Mouse (Mus musculus): ENCODE data around the gene Cdh24. TPM values are rescaled to one million over a fixed set of nuclear protein-coding genes. Genes with fewer than 3 reads are reported as not detected.
A peak's percentile ranks its signal among the peaks of the same experiment; 100 is the strongest.

The Cdh24 gene
- polyA plus RNA-seq, 1 experiment from 2014 or later, result 9.6 TPM

DNA sequence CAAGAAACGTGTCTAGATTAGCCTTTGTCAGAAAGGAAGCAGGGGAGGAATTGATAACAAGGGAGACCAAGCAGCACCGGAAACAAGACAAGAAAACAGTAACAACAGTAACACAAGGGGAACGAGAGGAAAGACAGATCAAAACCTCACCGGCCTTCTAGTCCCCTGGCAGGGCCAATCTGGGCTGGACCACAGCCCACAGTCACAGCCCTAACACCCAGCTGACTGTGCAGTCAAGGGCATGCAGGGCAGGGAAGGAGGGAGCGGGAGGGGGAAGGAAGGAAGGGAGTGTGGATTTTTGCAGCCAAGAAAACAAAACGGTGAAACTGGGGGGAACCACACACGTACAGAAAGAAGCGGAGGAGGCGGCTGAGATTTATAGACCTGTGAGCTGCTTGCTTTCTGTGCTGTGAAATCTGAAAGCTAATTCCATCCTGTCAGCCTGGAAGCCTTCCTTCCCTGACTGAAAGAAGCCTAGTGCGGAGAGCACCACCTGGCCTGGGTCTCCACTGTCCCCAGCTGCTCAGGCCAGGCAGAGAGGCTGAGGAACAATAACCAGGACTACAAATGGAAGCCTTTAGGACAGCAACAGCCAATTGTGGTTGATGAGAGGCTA lies 48.7 kb downstream of the Cdh24 start:
- ATAC-seq, result no peak
- Histone ChIP-seq H3K9ac (ENCODE audit: low read depth, low read length) (0 out of 2 replicates have a peak overlapping the region, but pooled peaks have one; percentile 2), H3K4me2 (ENCODE audit: low read length) (no peak overlapping the region)

DNA sequence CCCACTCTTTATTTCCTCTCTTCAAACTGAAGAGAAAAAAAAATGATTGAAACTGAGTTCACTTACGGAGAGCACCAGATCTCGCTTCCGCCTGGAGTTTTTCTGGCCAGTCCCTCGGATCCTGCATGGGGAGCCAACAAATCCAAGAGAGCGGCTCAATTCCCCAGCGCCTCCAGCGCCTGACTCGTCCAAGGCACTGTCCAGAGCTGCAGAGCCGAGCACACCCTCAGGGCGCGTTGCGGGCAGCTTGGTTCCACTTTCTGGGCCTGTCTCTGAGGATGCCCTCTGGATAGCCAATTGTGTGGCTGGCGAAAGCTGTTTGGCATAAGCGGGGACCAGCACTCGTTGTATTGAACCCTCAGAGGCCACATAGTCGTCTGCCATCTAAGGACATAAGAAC lies 50.1 kb downstream of the Cdh24 start:
- Histone ChIP-seq H3K36me3 (ENCODE audit: control insufficient read depth, insufficient read depth, low read length) (no peaks in the 10 kb centered on the region; the same call in 1 of the 2 replicates), H3K4me1 (ENCODE audit: control insufficient read depth, insufficient read depth, low read length) (no peaks in the 10 kb centered on the region), H3K27me3 (ENCODE audit: control insufficient read depth, insufficient read depth, low read depth, low read length) (no peaks in the 10 kb centered on the region), H3K4me2 (ENCODE audit: low read length) (no peak overlapping the region), H3K27ac (ENCODE audit: low read length) (no peak overlapping the region), H3K9ac (ENCODE audit: low read depth, low read length) (no peak overlapping the region), H3K9me3 (replicated peaks; ENCODE audit: control insufficient read depth, low read length, poor library complexity, severe bottlenecking) (no peaks in the 10 kb centered on the region), H3K4me3 (ENCODE audit: low read depth, low read length) (no peak overlapping the region)
- WGBS, result 92% methylated on average over 16 of the region's 16 CpGs
- ATAC-seq, result no peak

More for the DNA sequence above, 48.7 kb downstream of the Cdh24 start:
- Histone ChIP-seq H3K4me3 (ENCODE audit: low read depth, low read length) (no peak overlapping the region), H3K9me3 (replicated peaks; ENCODE audit: control insufficient read depth, low read length, poor library complexity, severe bottlenecking) (no peaks in the 10 kb centered on the region), H3K27ac (ENCODE audit: low read length) (0 out of 2 replicates have a peak overlapping the region, but pooled peaks have one; percentile 7), H3K27me3 (ENCODE audit: control insufficient read depth, insufficient read depth, low read depth, low read length) (no peaks in the 10 kb centered on the region), H3K4me1 (ENCODE audit: control insufficient read depth, insufficient read depth, low read length) (no peaks in the 10 kb centered on the region), H3K36me3 (ENCODE audit: control insufficient read depth, insufficient read depth, low read length) (no peaks in the 10 kb centered on the region; the same call in 1 of the 2 replicates)
- WGBS, result 70% methylated on average over 10 of the region's 10 CpGs

- WGBS, result 42% methylated on average over 7 of the region's 7 CpGs
- ATAC-seq, result peak; percentile 34; the same call in 1 of the 2 replicates
- Histone ChIP-seq H3K4me1 (ENCODE audit: control insufficient read depth, insufficient read depth, low read length) (no peaks in the 10 kb centered on the region), H3K27me3 (ENCODE audit: control insufficient read depth, insufficient read depth, low read depth, low read length) (no peaks in the 10 kb centered on the region), H3K4me2 (ENCODE audit: low read length) (no peak overlapping the region), H3K4me3 (ENCODE audit: low read depth, low read length) (no peak overlapping the region), H3K9me3 (replicated peaks; ENCODE audit: control insufficient read depth, low read length, poor library complexity, severe bottlenecking) (no peaks in the 10 kb centered on the region), H3K36me3 (ENCODE audit: control insufficient read depth, insufficient read depth, low read length) (peaks cover 2% of the 10 kb centered on the region; the same call in 1 of the 2 replicates), H3K9ac (ENCODE audit: low read depth, low read length) (no peak overlapping the region), H3K27ac (ENCODE audit: low read length) (no peak overlapping the region)
These were observed 57.4 kb downstream of the Cdh24 start for GRCm38 (mm10) chr14:54583681-54584338.

DNA sequence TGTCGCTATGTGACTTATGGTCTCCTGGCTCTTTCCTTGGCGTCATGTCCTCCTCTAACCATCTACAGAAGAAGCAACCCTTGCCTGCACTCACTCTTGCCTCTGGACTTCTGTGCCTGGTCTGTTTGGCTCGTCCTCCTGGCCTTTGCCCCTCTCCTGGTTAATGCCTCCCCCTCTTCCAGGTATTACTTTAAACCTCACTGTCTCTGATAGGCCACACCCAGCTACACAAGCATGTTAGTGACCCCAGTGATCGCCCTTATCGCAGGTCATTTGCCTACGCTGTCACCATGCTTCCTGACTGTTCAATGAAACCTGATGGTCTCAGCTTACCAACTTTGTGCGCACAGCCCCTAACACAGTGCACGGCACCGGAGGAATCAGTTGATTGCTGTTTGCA lies 58.6 kb downstream of the Cdh24 start:
- H3K27me3 ChIP-seq (ENCODE audit: control insufficient read depth, insufficient read depth, low read depth, low read length), result no peaks in the 10 kb centered on the region
- H3K27ac ChIP-seq (ENCODE audit: low read length), result no peak overlapping the region
- peaks cover 4% of the 10 kb centered on the region; the same call in 1 of the 2 replicates for H3K4me1 ChIP-seq (ENCODE audit: control insufficient read depth, insufficient read depth, low read length)
- no peak for ATAC-seq
- WGBS, result 91% methylated on average over 9 of the region's 9 CpGs
- no peak overlapping the region for H3K9ac ChIP-seq (ENCODE audit: low read depth, low read length)
- 0 out of 2 replicates have a peak, but pooled peaks cover 2% of the 10 kb centered on the region for H3K36me3 ChIP-seq (ENCODE audit: control insufficient read depth, insufficient read depth, low read length)
- H3K9me3 ChIP-seq (replicated peaks; ENCODE audit: control insufficient read depth, low read length, poor library complexity, severe bottlenecking), result no peaks in the 10 kb centered on the region
- H3K4me2 ChIP-seq (ENCODE audit: low read length), result no peak overlapping the region
- no peak overlapping the region for H3K4me3 ChIP-seq (ENCODE audit: low read depth, low read length)

MicroRNA genes within 50 kb of the gene (microRNA counts, 519-probe panel; counts per million panel counts)
- 386 counts per million, percentile 18 among the panel's probes with 10 or more counts for microRNA mmu-miR-686

Small RNA genes lying within 50 kb of the gene (microRNA-seq; reads per million reads assigned to microRNA genes)
- gene Mir686, result not detected
- 0.86 reads per million for gene Mir6948

Other genes starting within 250 kb of the Cdh24 start
- gene Slc7a7, start 223.6 kb downstream of the Cdh24 start, polyA plus RNA-seq (2015; fragmentation: Nextera tagmentation; extraction: Ambion mirVana), result 4.3 and 4.9 TPM in 2 replicates
- gene Mrpl52, start 214.5 kb downstream of the Cdh24 start, polyA plus RNA-seq (2015; fragmentation: Nextera tagmentation; extraction: Ambion mirVana), result 247 and 252 TPM in 2 replicates
- 43.5 and 43.9 TPM in 2 replicates for gene Mmp14, start 209.8 kb downstream of the Cdh24 start, polyA plus RNA-seq (2015; fragmentation: Nextera tagmentation; extraction: Ambion mirVana)
- gene Lrp10, start 177.2 kb downstream of the Cdh24 start, polyA plus RNA-seq (2015; fragmentation: Nextera tagmentation; extraction: Ambion mirVana), result 26.9 and 28.2 TPM in 2 replicates
- gene Rem2, start 165.3 kb downstream of the Cdh24 start, polyA plus RNA-seq (2015; fragmentation: Nextera tagmentation; extraction: Ambion mirVana), result 46.0 and 48.9 TPM in 2 replicates
- gene Prmt5, start 123.8 kb downstream of the Cdh24 start, polyA plus RNA-seq (2015; fragmentation: Nextera tagmentation; extraction: Ambion mirVana), result 105 and 106 TPM in 2 replicates
- gene Haus4, start 86.7 kb downstream of the Cdh24 start, polyA plus RNA-seq (2015; fragmentation: Nextera tagmentation; extraction: Ambion mirVana), result 12.9 and 13.1 TPM in 2 replicates
- gene Ajuba, start 63.8 kb downstream of the Cdh24 start, polyA plus RNA-seq (2015; fragmentation: Nextera tagmentation; extraction: Ambion mirVana), result 4.6 and 5.5 TPM in 2 replicates
- 5.2 and 5.6 TPM in 2 replicates for gene 4931414P19Rik, start 35.4 kb downstream of the Cdh24 start, polyA plus RNA-seq (2015; fragmentation: Nextera tagmentation; extraction: Ambion mirVana)
- gene Psmb5, start 23.3 kb downstream of the Cdh24 start, polyA plus RNA-seq (2015; fragmentation: Nextera tagmentation; extraction: Ambion mirVana), result 412 and 432 TPM in 2 replicates
- gene Psmb11, start 19.9 kb downstream of the Cdh24 start, polyA plus RNA-seq (2015; fragmentation: Nextera tagmentation; extraction: Ambion mirVana), result 0.06 TPM in 1 of 2 replicates, not detected in the other
- not detected in 2 replicates for gene Gm17606, start 412 bp downstream of the Cdh24 start, polyA plus RNA-seq (2015; fragmentation: Nextera tagmentation; extraction: Ambion mirVana)
- 58.9 and 63.9 TPM in 2 replicates for gene 1700123O20Rik, start 44.9 kb upstream of the Cdh24 start, polyA plus RNA-seq (2015; fragmentation: Nextera tagmentation; extraction: Ambion mirVana)
- gene Acin1, start 45.6 kb upstream of the Cdh24 start, polyA plus RNA-seq (2015; fragmentation: Nextera tagmentation; extraction: Ambion mirVana), result 108 and 123 TPM in 2 replicates
- 0.15 and 0.29 TPM in 2 replicates for gene Gm29776, start 57.5 kb upstream of the Cdh24 start, polyA plus RNA-seq (2015; fragmentation: Nextera tagmentation; extraction: Ambion mirVana)
- not detected in 2 replicates for gene Cebpe, start 70.8 kb upstream of the Cdh24 start, polyA plus RNA-seq (2015; fragmentation: Nextera tagmentation; extraction: Ambion mirVana)
- gene Slc7a8, start 140.6 kb upstream of the Cdh24 start, polyA plus RNA-seq (2015; fragmentation: Nextera tagmentation; extraction: Ambion mirVana), result 8.8 and 12.0 TPM in 2 replicates
- not detected in 2 replicates for gene Rnf212b, start 172.8 kb upstream of the Cdh24 start, polyA plus RNA-seq (2015; fragmentation: Nextera tagmentation; extraction: Ambion mirVana)
- gene Homez, start 229.6 kb upstream of the Cdh24 start, polyA plus RNA-seq (2015; fragmentation: Nextera tagmentation; extraction: Ambion mirVana), result 13.2 and 14.5 TPM in 2 replicates
- 2.3 and 3.4 TPM in 2 replicates for gene Ppp1r3e, start 236.2 kb upstream of the Cdh24 start, polyA plus RNA-seq (2015; fragmentation: Nextera tagmentation; extraction: Ambion mirVana)
- 3.9 and 4.1 TPM in 2 replicates for gene Bcl2l2, start 242.0 kb upstream of the Cdh24 start, polyA plus RNA-seq (2015; fragmentation: Nextera tagmentation; extraction: Ambion mirVana)
- not detected in 2 replicates for gene Gm20521, start 242.1 kb upstream of the Cdh24 start, polyA plus RNA-seq (2015; fragmentation: Nextera tagmentation; extraction: Ambion mirVana)

Measured in midbrain, embryonic 16.5 days (tissue).